Mouse (Mus musculus) forebrain, embryonic 10.5 days (tissue): ENCODE data around the gene Hist1h3e. TPM values are rescaled to one million over a fixed set of nuclear protein-coding genes. Genes with fewer than 3 reads are reported as not detected.
"Not testable (repeated sequence)": the region's sequence is repeated elsewhere in the genome, so short reads cannot be mapped to it uniquely, and the experiment has no call there.

ENCODE experiments used
- DNase-seq: peaks from one replicate; pipeline ENCODE4 v3.0.0-alpha.2; 2017; ENCODE audit warnings: low spot score; ENCODE audit errors: extremely low spot score
- H3K27ac ChIP-seq: fragments of 300-500 bp; sonication (generic); 2 replicates; pipeline ENCODE4 v1.5.1; 2016; ENCODE audit warnings: mild to moderate bottlenecking
- H3K27me3 ChIP-seq: fragments of 300-500 bp; sonication (generic); 2 replicates; pipeline ENCODE4 v1.6.1; 2016; ENCODE audit warnings: mild to moderate bottlenecking; ENCODE audit not compliant: poor library complexity, severe bottlenecking
- H3K36me3 ChIP-seq: fragments of 300-500 bp; sonication (generic); replicated peaks from 2 replicates; pipeline ENCODE4 v1.6.1; 2016; ENCODE audit warnings: mild to moderate bottlenecking, moderate library complexity
- H3K4me1 ChIP-seq: fragments of 300-500 bp; sonication (generic); 2 replicates; pipeline ENCODE4 v1.6.1; 2016
- H3K4me3 ChIP-seq: fragments of 300-500 bp; sonication (generic); 2 replicates; pipeline ENCODE4 v1.5.1; 2016; ENCODE audit warnings: mild to moderate bottlenecking, moderate library complexity
- H3K9me3 ChIP-seq: fragments of 300-500 bp; sonication (generic); 2 replicates; pipeline ENCODE4 v1.6.1; 2016; ENCODE audit warnings: mild to moderate bottlenecking, moderate library complexity
- WGBS: fragments of 180-500 bp; shearing (Covaris S2); methylation state at CpG from one replicate; pipeline ENCODE4 v1.1.7; 2016; 5-methylcytosine and 5-hydroxymethylcytosine counted together
- polyA plus RNA-seq: library from polyadenylated mRNA; unstranded; fragments of >200 nt; fragmentation: Nextera tagmentation; extraction: Ambion mirVana; gene quantifications from 2 replicates; pipeline ENCODE4 v1.2.1, GENCODE M21; 2016

Hist1h3e gene
- polyA plus RNA-seq, 1 experiment from 2014 or later, result 6.1 TPM

DNA sequence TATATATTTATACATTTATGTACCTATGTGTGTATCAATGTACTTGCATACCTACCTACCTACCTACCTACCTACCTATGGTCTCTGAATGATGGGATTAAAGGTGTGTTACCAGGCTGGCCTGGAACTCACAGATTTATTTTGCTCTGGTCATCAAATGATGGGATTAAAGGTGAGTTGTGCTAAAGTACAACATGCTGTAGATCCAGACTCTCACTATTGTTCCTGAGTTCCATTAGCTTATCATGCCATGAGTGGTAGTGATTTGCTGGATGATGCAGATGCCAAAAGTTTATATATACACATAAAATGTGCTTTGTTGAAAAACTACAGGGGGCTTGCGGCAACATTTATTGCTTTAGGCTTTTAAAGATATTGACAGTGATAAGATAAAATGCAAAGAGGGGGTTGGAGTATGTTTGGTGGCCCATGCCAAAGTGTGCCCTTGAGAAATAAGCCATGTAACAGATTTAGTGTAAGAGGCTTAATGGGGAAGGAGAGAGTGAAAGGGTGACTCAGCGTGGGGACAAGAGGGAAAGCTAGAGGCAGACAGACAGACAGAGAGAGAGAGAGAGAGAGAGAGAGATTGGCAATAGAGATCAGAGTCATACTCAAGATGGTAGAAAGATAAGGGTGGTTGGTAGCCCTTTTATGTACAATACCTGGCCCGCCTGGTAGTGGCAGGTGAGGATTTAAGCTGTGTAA is 25.0 kb downstream of the Hist1h3e start:
- 83% methylated on average over 3 of the region's 3 CpGs for WGBS

DNA sequence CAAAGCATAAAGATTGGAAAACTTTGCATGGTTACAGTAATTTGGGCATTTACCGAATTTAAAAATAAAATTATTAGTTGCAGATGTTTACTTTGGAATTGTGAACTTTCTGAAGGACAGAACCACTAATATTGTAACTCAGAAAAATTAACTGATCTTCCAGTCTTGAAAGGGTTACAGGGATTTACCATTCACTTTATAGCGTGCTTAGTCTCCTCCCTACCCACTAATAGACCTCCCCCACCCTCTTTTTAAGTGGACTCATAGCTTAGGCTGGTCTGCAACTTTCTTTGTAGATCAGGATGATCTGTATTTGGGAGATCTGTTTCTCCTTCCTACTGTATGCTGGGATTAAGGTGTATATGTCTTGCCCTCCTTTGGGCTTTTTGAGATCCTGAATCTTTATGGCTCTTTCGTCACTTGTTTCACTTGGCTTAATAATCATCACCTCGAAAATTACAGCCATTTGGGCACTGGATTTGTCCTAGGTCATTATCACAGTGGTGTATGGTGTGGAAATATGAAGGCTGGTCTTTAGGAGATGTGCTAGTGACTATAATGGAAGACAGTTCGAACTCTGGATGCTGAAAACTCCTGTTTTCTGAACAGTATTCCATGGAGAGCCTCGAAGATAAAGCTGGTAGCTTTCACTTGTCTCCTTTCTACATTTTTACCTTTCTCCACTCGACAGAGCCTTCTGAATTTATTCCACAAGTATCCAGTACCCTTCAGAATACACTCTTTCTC is 25.9 kb downstream of the Hist1h3e start:
- Histone ChIP-seq H3K27me3 (no peaks in the 10 kb centered on the region), H3K4me3 (peak overlapping the region; percentile 54)
- no peak for DNase-seq

More for the DNA sequence above, 25.0 kb downstream of the Hist1h3e start:
- Histone ChIP-seq H3K27ac (peak overlapping the region; percentile 92), H3K27me3 (no peaks in the 10 kb centered on the region), H3K4me3 (peak overlapping the region; percentile 54), H3K36me3 (no peaks in the 10 kb centered on the region), H3K4me1 (peaks cover 43% of the 10 kb centered on the region), H3K9me3 (no peaks in the 10 kb centered on the region)
- DNase-seq, result no peak

DNA sequence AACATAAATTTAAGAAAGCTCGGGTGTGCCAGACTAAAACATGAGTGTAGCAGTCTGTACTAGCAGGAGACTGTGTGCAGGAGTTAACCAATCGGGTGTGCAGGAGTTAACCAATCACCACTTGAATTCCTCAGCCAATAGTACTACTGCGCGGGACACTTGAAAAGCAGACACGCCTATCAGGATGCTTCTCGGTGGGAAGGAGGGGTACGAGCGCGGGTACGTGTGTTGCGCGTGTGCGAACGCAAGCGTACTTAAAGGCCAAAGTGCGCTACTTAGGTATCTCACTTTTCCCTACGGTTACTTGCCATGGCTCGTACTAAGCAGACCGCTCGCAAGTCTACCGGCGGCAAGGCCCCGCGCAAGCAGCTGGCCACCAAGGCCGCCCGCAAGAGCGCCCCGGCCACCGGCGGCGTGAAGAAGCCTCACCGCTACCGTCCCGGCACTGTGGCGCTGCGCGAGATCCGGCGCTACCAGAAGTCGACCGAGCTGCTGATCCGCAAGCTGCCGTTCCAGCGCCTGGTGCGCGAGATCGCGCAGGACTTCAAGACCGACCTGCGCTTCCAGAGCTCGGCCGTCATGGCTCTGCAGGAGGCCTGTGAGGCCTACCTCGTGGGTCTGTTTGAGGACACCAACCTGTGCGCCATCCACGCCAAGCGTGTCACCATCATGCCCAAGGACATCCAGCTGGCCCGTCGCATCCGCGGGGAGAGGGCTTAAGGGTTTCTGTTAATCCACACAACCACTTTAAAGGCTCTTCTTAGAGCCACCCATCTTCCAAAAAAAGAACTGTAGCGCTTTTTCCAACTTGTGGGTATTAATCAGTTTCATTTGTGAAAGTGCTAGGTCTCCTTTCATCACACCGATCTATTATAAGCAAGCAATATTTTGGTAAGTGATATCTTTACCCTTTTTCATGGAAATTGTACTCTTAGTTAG is 26.8 kb downstream of the Hist1h3e start, which contains the start of gene Hist1h3g:
Hist1h3g (plus strand) TSS at position 286 of the 939 bp plus-strand sequence.
- H3K36me3 ChIP-seq, H3K27me3 ChIP-seq, H3K9me3 ChIP-seq: not testable (repeated sequence)
- peak within 1 kb of the TSS; percentile 92 for H3K27ac ChIP-seq
- H3K4me3 ChIP-seq, result peak within 1 kb of the TSS; percentile 54
- WGBS, result under 1% methylated on average over 46 of the region's 62 CpGs
- H3K4me1 ChIP-seq, result peaks cover 43% of the 10 kb centered on the region
- DNase-seq, result peak; percentile 90

More for the DNA sequence above, 25.9 kb downstream of the Hist1h3e start:
- Histone ChIP-seq H3K4me1 (peaks cover 43% of the 10 kb centered on the region), H3K36me3 (no peaks in the 10 kb centered on the region), H3K27ac (peak overlapping the region; percentile 92), H3K9me3 (no peaks in the 10 kb centered on the region)
- 27% methylated on average over 7 of the region's 7 CpGs for WGBS

DNA sequence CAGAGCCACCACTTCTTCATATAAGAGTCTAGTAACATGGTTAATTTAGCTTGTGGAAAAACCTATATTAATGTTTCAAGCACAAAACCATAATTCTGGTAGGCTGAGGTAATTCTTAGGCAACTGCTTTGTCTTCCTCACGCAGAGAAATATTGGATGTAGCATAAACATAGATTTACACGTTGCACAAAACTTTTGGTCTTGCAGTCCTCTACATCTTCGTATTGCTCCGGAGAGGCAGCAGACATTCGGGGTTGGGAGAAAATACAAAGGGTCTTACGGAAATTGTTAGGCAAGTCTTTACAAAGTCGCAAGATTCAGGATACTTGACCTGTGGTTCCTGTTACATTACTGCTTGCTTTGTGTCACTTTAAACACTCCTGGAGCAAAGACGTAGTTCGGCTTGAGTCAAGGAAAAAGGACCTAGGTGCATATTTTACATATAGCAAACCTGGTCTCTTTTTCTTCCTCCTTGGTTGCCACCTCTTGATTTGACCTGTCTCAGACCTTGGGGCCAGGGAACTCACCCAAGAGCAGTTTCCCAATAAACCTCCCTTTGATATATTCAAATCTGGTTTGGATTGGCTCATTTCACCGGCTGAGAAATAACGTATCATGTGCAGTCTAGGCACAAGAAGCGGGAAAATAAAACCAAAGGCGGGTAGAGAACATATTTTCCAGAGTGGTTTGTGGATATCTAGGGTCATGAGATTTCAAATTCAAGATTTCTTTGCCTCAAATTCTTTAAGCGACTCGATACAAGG is 27.6 kb downstream of the Hist1h3e start:
- Histone ChIP-seq H3K9me3 (no peaks in the 10 kb centered on the region), H3K4me3 (peak overlapping the region; percentile 54), H3K4me1 (peaks cover 47% of the 10 kb centered on the region), H3K36me3 (no peaks in the 10 kb centered on the region), H3K27ac (peak overlapping the region; percentile 92), H3K27me3 (no peaks in the 10 kb centered on the region)
- peak; percentile 57 for DNase-seq
- WGBS, result under 1% methylated on average over 15 of the region's 15 CpGs

DNA sequence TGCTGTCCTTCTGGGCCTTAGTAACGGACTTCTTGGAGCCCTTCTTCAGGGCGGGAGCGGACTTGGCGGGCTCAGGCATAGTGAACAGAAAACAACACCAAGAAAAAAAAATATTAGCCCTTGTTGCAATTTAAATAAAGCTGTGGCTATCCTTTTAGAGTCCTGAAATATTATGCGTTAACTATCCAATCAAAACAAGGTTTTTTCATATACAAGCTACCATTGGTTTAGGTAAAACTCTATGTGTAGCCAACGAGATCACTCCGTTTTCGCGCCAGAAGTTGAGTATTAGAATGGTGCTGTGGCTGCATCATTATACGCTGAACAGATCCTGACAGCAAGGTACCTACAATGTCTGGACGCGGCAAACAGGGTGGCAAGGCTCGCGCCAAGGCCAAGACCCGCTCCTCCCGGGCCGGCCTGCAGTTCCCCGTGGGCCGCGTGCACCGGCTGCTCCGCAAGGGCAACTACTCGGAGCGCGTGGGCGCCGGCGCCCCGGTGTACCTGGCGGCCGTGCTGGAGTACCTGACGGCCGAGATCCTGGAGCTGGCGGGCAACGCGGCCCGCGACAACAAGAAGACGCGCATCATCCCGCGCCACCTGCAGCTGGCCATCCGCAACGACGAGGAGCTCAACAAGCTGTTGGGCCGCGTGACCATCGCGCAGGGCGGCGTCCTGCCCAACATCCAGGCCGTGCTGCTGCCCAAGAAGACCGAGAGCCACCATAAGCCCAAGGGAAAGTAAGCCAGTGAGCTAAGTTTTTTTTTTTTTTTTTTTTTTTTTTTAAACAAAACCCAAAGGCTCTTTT is 28.4 kb downstream of the Hist1h3e start, which contains the start of gene Hist1h2af:
Hist1h2af (plus strand) TSS at position 347 of the 808 bp plus-strand sequence.
- H3K4me3 ChIP-seq, result peak within 1 kb of the TSS; percentile 54
- WGBS, result under 1% methylated on average over 27 of the region's 53 CpGs
- DNase-seq, result peak; percentile 84
- H3K27ac ChIP-seq, result peak within 1 kb of the TSS; percentile 92
- not testable (repeated sequence) for H3K27me3 ChIP-seq, H3K36me3 ChIP-seq, H3K9me3 ChIP-seq
- H3K4me1 ChIP-seq, result peaks cover 55% of the 10 kb centered on the region

DNA sequence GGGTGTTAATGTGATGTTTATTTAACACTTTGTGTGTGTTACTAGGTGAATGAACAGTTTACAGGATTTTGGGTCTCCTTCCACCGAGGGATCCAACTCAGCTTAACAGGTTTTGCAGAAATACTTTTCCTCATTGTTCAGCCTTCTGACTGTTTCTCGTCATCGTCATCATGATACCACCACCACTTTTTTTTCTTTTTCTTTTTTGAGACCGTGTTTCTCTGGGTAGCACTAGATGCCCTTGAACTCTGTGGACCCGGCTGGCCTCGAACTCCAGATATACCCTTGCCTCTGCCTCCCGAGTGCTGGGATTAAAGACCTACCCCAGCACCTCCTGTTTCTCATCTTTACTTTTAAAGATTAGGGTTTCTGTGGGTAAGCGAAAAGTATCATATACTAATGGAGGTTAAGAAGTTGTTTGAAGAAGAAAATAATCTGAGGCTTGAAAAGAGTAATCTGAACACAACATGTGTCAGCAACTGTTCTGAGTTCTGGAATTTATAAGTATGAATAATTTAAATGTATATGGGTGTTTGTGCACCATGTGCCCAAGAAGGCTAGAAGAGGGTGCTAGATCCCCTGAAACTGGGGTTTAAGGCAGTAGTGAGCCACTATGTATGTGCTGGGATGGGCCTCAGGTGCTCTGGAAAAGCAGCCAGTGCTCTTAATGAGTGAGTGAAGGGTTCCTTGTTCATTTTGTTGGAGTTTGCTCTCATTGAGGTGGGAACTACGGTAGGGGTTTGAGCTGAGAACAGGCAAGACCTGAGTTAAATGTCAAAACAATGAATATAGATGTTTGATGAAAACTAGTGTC is 29.7 kb downstream of the Hist1h3e start:
- no peaks in the 10 kb centered on the region for H3K36me3 ChIP-seq
- 27% methylated on average over 9 of the region's 9 CpGs for WGBS
- peak overlapping the region; percentile 54 for H3K4me3 ChIP-seq
- no peaks in the 10 kb centered on the region for H3K9me3 ChIP-seq
- peak overlapping the region; percentile 92 for H3K27ac ChIP-seq
- DNase-seq, result no peak
- H3K27me3 ChIP-seq, result no peaks in the 10 kb centered on the region
- H3K4me1 ChIP-seq, result peaks cover 48% of the 10 kb centered on the region

DNA sequence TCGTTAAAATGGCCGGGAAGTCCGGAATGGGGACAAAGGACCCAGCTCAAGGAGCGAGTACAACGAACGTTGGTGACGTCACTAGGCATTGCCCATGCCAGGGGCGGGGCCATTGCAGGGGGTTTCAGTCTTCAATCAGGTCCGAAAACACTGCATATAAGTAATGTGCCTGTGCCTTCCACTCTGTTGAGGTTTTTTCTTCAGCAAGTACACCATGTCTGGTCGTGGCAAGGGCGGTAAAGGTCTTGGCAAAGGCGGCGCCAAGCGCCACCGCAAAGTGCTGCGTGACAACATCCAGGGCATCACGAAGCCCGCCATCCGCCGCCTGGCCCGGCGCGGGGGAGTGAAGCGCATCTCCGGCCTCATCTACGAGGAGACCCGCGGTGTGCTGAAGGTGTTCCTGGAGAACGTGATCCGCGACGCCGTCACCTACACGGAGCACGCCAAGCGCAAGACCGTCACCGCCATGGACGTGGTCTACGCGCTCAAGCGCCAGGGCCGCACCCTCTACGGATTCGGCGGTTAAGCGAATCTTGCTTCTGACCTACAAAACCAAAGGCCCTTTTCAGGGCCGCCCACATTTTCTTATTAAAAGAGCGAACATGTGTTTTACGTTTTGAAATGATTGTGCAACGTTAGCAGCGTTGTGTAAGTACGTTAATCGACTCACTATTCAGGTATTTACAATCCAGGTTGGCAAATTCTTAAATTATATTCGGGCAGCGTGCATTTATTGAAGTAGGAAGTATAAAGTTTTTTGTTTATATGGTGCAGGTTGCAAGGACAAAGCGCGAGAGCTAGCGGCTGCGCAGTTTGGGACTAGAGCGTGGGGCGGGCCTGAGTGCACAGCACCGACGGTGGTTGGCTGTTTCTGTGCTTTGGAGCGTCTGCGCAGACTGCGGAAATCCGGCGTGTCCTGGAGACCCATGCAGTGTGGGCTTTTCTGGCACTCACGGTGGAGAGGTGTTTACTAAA is 31.0 kb downstream of the Hist1h3e start, which contains the start of gene Hist1h4h:
Hist1h4h (plus strand) TSS at position 150 of the 975 bp plus-strand sequence.
- Histone ChIP-seq H3K27ac (peak within 1 kb of the TSS; percentile 92), H3K9me3 (no peaks in the 10 kb centered on the region), H3K4me1 (peaks cover 43% of the 10 kb centered on the region), H3K27me3 (no peaks in the 10 kb centered on the region), H3K36me3 (no peaks in the 10 kb centered on the region), H3K4me3 (peak within 1 kb of the TSS; percentile 54)
- WGBS, result under 1% methylated on average over 62 of the region's 70 CpGs
- peak; percentile 97 for DNase-seq

DNA sequence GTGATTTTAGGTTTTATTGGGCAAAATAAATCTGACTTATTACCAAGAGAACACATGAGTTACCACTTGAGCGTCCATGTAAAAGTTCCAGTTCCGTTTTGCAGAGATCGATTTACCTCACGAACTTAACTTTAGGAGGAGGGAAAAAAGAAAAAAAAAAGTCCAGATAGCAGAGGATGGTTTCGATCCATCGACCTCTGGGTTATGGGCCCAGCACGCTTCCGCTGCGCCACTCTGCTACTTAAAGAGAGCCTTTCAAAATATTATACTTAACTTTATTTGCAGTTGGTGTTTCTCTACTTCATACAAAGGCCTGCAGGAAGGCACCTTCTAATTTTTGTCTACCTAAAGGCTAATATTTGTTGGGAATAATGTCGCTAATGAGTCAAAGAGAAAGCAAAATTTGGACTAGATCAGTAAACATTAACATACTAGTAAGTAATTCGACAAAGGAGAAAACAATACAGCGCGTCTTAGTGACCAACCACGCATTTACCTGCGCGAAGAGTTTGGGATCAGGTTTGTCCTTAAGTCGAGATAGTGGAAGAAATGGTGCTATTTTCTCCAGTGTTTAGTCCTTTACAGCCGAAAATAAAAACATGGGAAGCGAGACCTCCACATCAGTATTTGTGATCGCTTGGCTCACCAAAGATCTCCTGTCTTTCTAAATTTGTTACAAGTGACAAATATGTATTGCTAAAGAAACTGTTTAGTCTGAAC is 31.8 kb downstream of the Hist1h3e start:
- DNase-seq, result peak; percentile 49
- H3K4me1 ChIP-seq, result peaks cover 47% of the 10 kb centered on the region
- H3K36me3 ChIP-seq, result no peaks in the 10 kb centered on the region
- peak overlapping the region; percentile 54 for H3K4me3 ChIP-seq
- WGBS, result under 1% methylated on average over 20 of the region's 20 CpGs
- H3K27me3 ChIP-seq, result no peaks in the 10 kb centered on the region
- peak overlapping the region; percentile 92 for H3K27ac ChIP-seq
- H3K9me3 ChIP-seq, result no peaks in the 10 kb centered on the region

DNA sequence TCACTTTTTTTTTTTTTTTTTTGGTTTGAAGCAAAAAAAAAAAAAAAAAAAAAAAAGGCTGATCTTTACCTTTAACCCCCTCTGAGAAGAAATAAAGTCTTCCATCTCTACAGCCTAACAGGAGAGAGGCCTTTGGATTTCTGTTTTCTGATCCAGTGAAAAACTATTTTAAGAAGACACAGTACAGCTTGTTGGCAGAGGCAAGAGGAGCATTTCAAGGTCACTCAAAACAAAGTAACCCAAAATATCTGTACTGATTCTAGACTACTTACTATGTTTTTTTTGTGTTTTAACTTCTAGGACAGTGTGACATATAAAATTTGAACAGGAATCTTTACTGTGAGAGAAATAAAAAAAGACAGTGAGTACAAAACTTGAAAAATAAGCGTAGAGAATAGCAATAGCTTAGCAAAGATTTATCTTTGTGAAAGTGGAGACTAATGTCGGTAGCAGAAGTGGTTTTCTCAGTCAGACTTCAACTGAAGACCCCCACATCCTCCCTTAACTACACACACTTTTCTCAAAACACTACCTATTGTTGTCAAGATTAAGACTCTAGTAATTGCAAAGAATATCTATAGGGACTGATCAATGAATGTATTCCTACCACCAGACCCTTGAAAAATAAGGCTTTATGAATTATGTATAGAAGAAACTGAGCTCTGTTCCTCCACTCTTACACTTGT is 32.5 kb downstream of the Hist1h3e start:
- Histone ChIP-seq H3K4me1 (peaks cover 52% of the 10 kb centered on the region), H3K27ac (peak overlapping the region; percentile 92), H3K9me3 (no peaks in the 10 kb centered on the region), H3K27me3 (no peaks in the 10 kb centered on the region), H3K4me3 (peak overlapping the region; percentile 54), H3K36me3 (no peaks in the 10 kb centered on the region)
- DNase-seq, result no peak
- WGBS, result 50% methylated on average over 2 of the region's 2 CpGs
